ENCODE assay signal across 7 mouse cellular contexts in genomic region chr10:111472686-111473510, GRCm38 (mm10). TPM values are rescaled to one million over a fixed set of nuclear protein-coding genes. Genes with fewer than 3 reads are reported as not detected.
DNase-seq lines count a peak whose midpoint lies in the region; ATAC-seq lines count a peak whose summit lies in the region.

Gene Nap1l1, plus strand, starts transcription at chr10:111473223.

- H3K4me2 ChIP-seq in intestine, embryonic 15.5 days (replicated peaks), result peak within 1 kb of the TSS; percentile 81

- H3K36me3 ChIP-seq in intestine, embryonic 15.5 days, result no peaks in the 10 kb centered on the region
- peaks cover 25% of the 10 kb centered on the region for H3K36me3 ChIP-seq in midbrain, embryonic 10.5 days

- no peaks in the 10 kb centered on the region for H3K27me3 ChIP-seq in intestine, embryonic 15.5 days (replicated peaks)
- H3K27me3 ChIP-seq in midbrain, embryonic 10.5 days (ENCODE audit: low read depth, poor library complexity, severe bottlenecking), result no peaks in the 10 kb centered on the region

- under 1% methylated on average over 73 of the region's 80 CpGs for WGBS in intestine, embryonic 15.5 days
- WGBS in midbrain, embryonic 10.5 days, result under 1% methylated on average over 78 of the region's 80 CpGs

- ATAC-seq in intestine, embryonic 15.5 days, result peak; percentile 100

- H3K9me3 ChIP-seq in intestine, embryonic 15.5 days, result no peaks in the 10 kb centered on the region
- H3K9me3 ChIP-seq in midbrain, embryonic 10.5 days (replicated peaks), result no peaks in the 10 kb centered on the region

- intact Hi-C loops in gastrocnemius, postnatal 36 days (cut with DNase I), result loop anchor here (5.0 kb wide), 1 partner anchor 171 kb away; no protein-coding TSS in a partner anchor
- intact Hi-C loops in left cerebral cortex, postnatal 25 days (cut with DNase I), result loop anchor here (1.0 to 10.0 kb wide), 4 partner anchors 52 to 308 kb away; partner anchors contain the start of genes Bbs10 and Osbpl8

- H3K27ac ChIP-seq in intestine, embryonic 15.5 days, result peak within 1 kb of the TSS; percentile 87
- peak within 1 kb of the TSS; percentile 100 for H3K27ac ChIP-seq in midbrain, embryonic 10.5 days (replicated peaks)

- DNase-seq in adrenal gland, adult 2 months, result peak; percentile 99
- peak; percentile 95 for DNase-seq in embryo, embryonic 11.5 days (ENCODE audit: low read depth, low spot score)
- peak; percentile 93 to 95 for DNase-seq in gastrocnemius, postnatal 36 days
- DNase-seq in left cerebral cortex, postnatal 25 days (ENCODE audit: low spot score in 2 of 2), result peak; percentile 97 to 99
- peak; percentile 99 for DNase-seq in midbrain, embryonic 10.5 days (ENCODE audit: low spot score)
- DNase-seq in right cerebral cortex, postnatal 4 days, result peak; percentile 94

- peak within 1 kb of the TSS; percentile 95 for H3K9ac ChIP-seq in intestine, embryonic 15.5 days

- H3K4me1 ChIP-seq in intestine, embryonic 15.5 days (replicated peaks), result peaks cover 4% of the 10 kb centered on the region; the same call in 1 of the 2 replicates
- H3K4me1 ChIP-seq in midbrain, embryonic 10.5 days, result peaks cover 52% of the 10 kb centered on the region

- peak within 1 kb of the TSS; percentile 93 for H3K4me3 ChIP-seq in intestine, embryonic 15.5 days (replicated peaks)
- H3K4me3 ChIP-seq in midbrain, embryonic 10.5 days, result peak within 1 kb of the TSS; percentile 97

RNA-seq across cellular contexts. Expression of gene Nap1l1, which starts in this region (rescaled TPM):
- total RNA-seq in adrenal gland, adult 2 months (2021), result 100 to 1,000 TPM; 125 to 139 TPM
- polyA plus RNA-seq in adrenal gland, adult 2 months (2012; rRNA removed), result 1.8 and 2.1 TPM in 2 replicates
- total RNA-seq in gastrocnemius, postnatal 36 days (2021), result 10 to 100 TPM; 47.7 to 54.7 TPM
- 168 and 196 TPM in 2 replicates for polyA plus RNA-seq in intestine, embryonic 15.5 days (2015; fragmentation: Nextera tagmentation; extraction: Ambion mirVana)
- total RNA-seq in left cerebral cortex, postnatal 25 days (2021), result 100 to 1,000 TPM; 223 to 236 TPM
- 355 and 424 TPM in 2 replicates for polyA plus RNA-seq in midbrain, embryonic 10.5 days (2016; fragmentation: Nextera tagmentation; extraction: Ambion mirVana)

Comparison
In these comparisons a context has a peak if more than half of its experiments do, and no peak if none do; other contexts are left out.
1. Peak in every context shown above with its lines: DNase-seq, ATAC-seq, H3K4me3 ChIP-seq and H3K27ac ChIP-seq.
2. RNA of gene Nap1l1 (polyA plus RNA-seq): 355 to 424 TPM in midbrain, embryonic 10.5 days and 168 to 196 TPM in intestine, embryonic 15.5 days; 1.8 to 2.1 TPM in adrenal gland, adult 2 months; every median in the first group is over 10 times any median in the second.